Mouse (Mus musculus) embryonic facial prominence, embryonic 14.5 days (tissue): ENCODE data around the gene Cnih4. TPM values are rescaled to one million over a fixed set of nuclear protein-coding genes. Genes with fewer than 3 reads are reported as not detected.

Experiments used
- ATAC-seq: fragments of 200-750 bp; cut with Nextera tagmentation; 2 replicates; pipeline ENCODE4 v1.8.0; 2017; ENCODE audit warnings: low read depth, moderate number of reproducible peaks, moderate TSS enrichment
- DNase-seq: peaks from one replicate; pipeline ENCODE4 v3.0.0-alpha.2; 2015; ENCODE audit warnings: low spot score
- H3K27ac ChIP-seq: fragments of 300-500 bp; sonication (generic); replicated peaks from 2 replicates; pipeline ENCODE4 v1.5.1; 2014; ENCODE audit warnings: low read depth, mild to moderate bottlenecking, low read length, moderate library complexity
- H3K27me3 ChIP-seq: fragments of 300-500 bp; sonication (generic); replicated peaks from 2 replicates; pipeline ENCODE4 v1.6.1; 2014; ENCODE audit warnings: low read length; ENCODE audit not compliant: control insufficient read depth, insufficient read depth
- H3K36me3 ChIP-seq: fragments of 300-500 bp; sonication (generic); 2 replicates; pipeline ENCODE4 v1.6.1; 2014; ENCODE audit warnings: low read length, mixed read lengths; ENCODE audit not compliant: control insufficient read depth, insufficient read depth
- H3K4me1 ChIP-seq: fragments of 300-500 bp; sonication (generic); 2 replicates; pipeline ENCODE4 v1.6.1; 2014; ENCODE audit warnings: antibody characterized with exemption, low read length; ENCODE audit not compliant: control insufficient read depth, insufficient read depth
- H3K4me2 ChIP-seq: fragments of 300-500 bp; sonication (generic); 2 replicates; pipeline ENCODE4 v1.6.1; 2014; ENCODE audit warnings: low read depth, mild to moderate bottlenecking, low read length, moderate library complexity, mixed read lengths
- H3K4me3 ChIP-seq: fragments of 300-500 bp; sonication (generic); 2 replicates; pipeline ENCODE4 v1.5.1; 2014; ENCODE audit warnings: low read depth, mild to moderate bottlenecking, low read length
- H3K9ac ChIP-seq: fragments of 300-500 bp; sonication (generic); 2 replicates; pipeline ENCODE4 v1.6.1; 2014; ENCODE audit warnings: low read depth, mild to moderate bottlenecking, low read length, moderate library complexity, mixed read lengths
- H3K9me3 ChIP-seq: fragments of 300-500 bp; sonication (generic); 2 replicates; pipeline ENCODE4 v1.6.1; 2016; ENCODE audit warnings: low read length; ENCODE audit not compliant: control insufficient read depth
- WGBS: fragments of 180-500 bp; shearing (Covaris S2); extraction: QIAGEN DNeasy Blood & Tissue Kit; methylation state at CpG from one replicate; pipeline ENCODE4 v1.1.7; 2014; 5-methylcytosine and 5-hydroxymethylcytosine counted together
- polyA plus RNA-seq: library from polyadenylated mRNA; unstranded; fragments of >200 nt; fragmentation: Nextera tagmentation; extraction: Ambion mirVana; gene quantifications from 2 replicates; pipeline ENCODE4 v1.2.1, GENCODE M21; 2014

Gene Cnih4
- polyA plus RNA-seq, 1 experiment from 2014 or later = 101 TPM

- ATAC-seq (no peak), DNase-seq (no peak)
- H3K27ac ChIP-seq = no peak overlapping the region
- no peaks in the 10 kb centered on the region for H3K4me1 ChIP-seq
- H3K9ac ChIP-seq = no peak overlapping the region
- no peaks in the 10 kb centered on the region for H3K27me3 ChIP-seq
- peaks cover 65% of the 10 kb centered on the region for H3K36me3 ChIP-seq
- H3K4me3 ChIP-seq = no peak overlapping the region
- H3K9me3 ChIP-seq = no peaks in the 10 kb centered on the region
- WGBS = 76% methylated on average over 3 of the region's 3 CpGs
- H3K4me2 ChIP-seq = no peak overlapping the region
These were observed 23.9 kb downstream of the Cnih4 start for GRCm38 (mm10) chr1:181168377-181168776.

- no peaks in the 10 kb centered on the region for H3K27me3 ChIP-seq
- 80% methylated on average over 8 of the region's 8 CpGs for WGBS
- H3K4me2 ChIP-seq = no peak overlapping the region
- H3K4me3 ChIP-seq = no peak overlapping the region
- no peaks in the 10 kb centered on the region for H3K9me3 ChIP-seq
- no peak overlapping the region for H3K27ac ChIP-seq
- no peaks in the 10 kb centered on the region for H3K4me1 ChIP-seq
- H3K9ac ChIP-seq = no peak overlapping the region
- no peak for ATAC-seq
- H3K36me3 ChIP-seq = peaks cover 57% of the 10 kb centered on the region
- DNase-seq = no peak
These were observed 25.7 kb downstream of the Cnih4 start for GRCm38 (mm10) chr1:181170210-181170609.

- no peaks in the 10 kb centered on the region for H3K4me1 ChIP-seq
- H3K27me3 ChIP-seq = no peaks in the 10 kb centered on the region
- no peak overlapping the region for H3K4me2 ChIP-seq
- WGBS = 89% methylated on average over 4 of the region's 4 CpGs
- H3K4me3 ChIP-seq = no peak overlapping the region
- H3K27ac ChIP-seq = no peak overlapping the region
- no peak overlapping the region for H3K9ac ChIP-seq
- peaks cover 92% of the 10 kb centered on the region for H3K36me3 ChIP-seq
- DNase-seq (no peak), ATAC-seq (no peak)
- no peaks in the 10 kb centered on the region for H3K9me3 ChIP-seq
These were observed 44.4 kb downstream of the Cnih4 start for GRCm38 (mm10) chr1:181188925-181189324.

GRCm38 (mm10) chr1:181199446-181199845 lies 55.0 kb downstream of the Cnih4 start:
- Histone ChIP-seq H3K4me2 (no peak overlapping the region), H3K27me3 (no peaks in the 10 kb centered on the region), H3K4me3 (no peak overlapping the region), H3K27ac (no peak overlapping the region), H3K9ac (no peak overlapping the region), H3K36me3 (peaks cover 88% of the 10 kb centered on the region), H3K9me3 (no peaks in the 10 kb centered on the region), H3K4me1 (no peaks in the 10 kb centered on the region)
- no peak for ATAC-seq
- WGBS = 90% methylated on average over 4 of the region's 4 CpGs
- no peak for DNase-seq

GRCm38 (mm10) chr1:181210147-181210546 lies 65.7 kb downstream of the Cnih4 start:
- DNase-seq = no peak
- H3K27ac ChIP-seq = no peak overlapping the region; the same call in 1 of the 2 replicates
- peaks cover 14% of the 10 kb centered on the region for H3K4me1 ChIP-seq
- ATAC-seq = no peak
- H3K27me3 ChIP-seq = no peaks in the 10 kb centered on the region
- H3K9me3 ChIP-seq = no peaks in the 10 kb centered on the region
- H3K4me3 ChIP-seq = peak overlapping the region; percentile 97
- peak overlapping the region; percentile 99 for H3K9ac ChIP-seq
- peak overlapping the region; percentile 80 for H3K4me2 ChIP-seq
- 8% methylated on average over 4 of the region's 4 CpGs for WGBS
- H3K36me3 ChIP-seq = peaks cover 25% of the 10 kb centered on the region

- H3K9ac ChIP-seq = peak overlapping the region; percentile 99
- H3K27me3 ChIP-seq = no peaks in the 10 kb centered on the region
- H3K9me3 ChIP-seq = no peaks in the 10 kb centered on the region
- DNase-seq (peak; percentile 24), ATAC-seq (peak; percentile 12; the same call in 1 of the 2 replicates)
- H3K4me3 ChIP-seq = peak overlapping the region; percentile 97
- peaks cover 18% of the 10 kb centered on the region for H3K36me3 ChIP-seq
- H3K4me1 ChIP-seq = peaks cover 14% of the 10 kb centered on the region
- H3K27ac ChIP-seq = peak overlapping the region; percentile 95
- peak overlapping the region; percentile 80 for H3K4me2 ChIP-seq
- 0% methylated on average over 20 of the region's 56 CpGs for WGBS
These were observed 66.3 kb downstream of the Cnih4 start for GRCm38 (mm10) chr1:181210601-181211402.

GRCm38 (mm10) chr1:181211403-181211919 lies 67.0 kb downstream of the Cnih4 start:
- H3K27ac ChIP-seq = peak overlapping the region; percentile 95
- H3K36me3 ChIP-seq = peaks cover 15% of the 10 kb centered on the region
- ATAC-seq = peak; percentile 20
- H3K4me3 ChIP-seq = peak overlapping the region; percentile 97
- H3K9me3 ChIP-seq = no peaks in the 10 kb centered on the region
- H3K4me1 ChIP-seq = peaks cover 14% of the 10 kb centered on the region
- peak overlapping the region; percentile 80 for H3K4me2 ChIP-seq
- H3K27me3 ChIP-seq = no peaks in the 10 kb centered on the region
- 2% methylated on average over 9 of the region's 72 CpGs for WGBS
- no peak for DNase-seq
- peak overlapping the region; percentile 99 for H3K9ac ChIP-seq

GRCm38 (mm10) chr1:181211920-181212633 lies 67.6 kb downstream of the Cnih4 start, which contains the start of gene Wdr26:
Gene Wdr26, minus strand, starts transcription at chr1:181212001.
- Histone ChIP-seq H3K4me2 (peak within 1 kb of the TSS; percentile 80), H3K4me3 (peak within 1 kb of the TSS; percentile 97), H3K27ac (peak within 1 kb of the TSS; percentile 95), H3K36me3 (peaks cover 9% of the 10 kb centered on the region), H3K27me3 (no peaks in the 10 kb centered on the region), H3K9ac (peak within 1 kb of the TSS; percentile 99), H3K4me1 (peaks cover 14% of the 10 kb centered on the region), H3K9me3 (no peaks in the 10 kb centered on the region)
- 0% methylated on average over 10 of the region's 54 CpGs for WGBS
- DNase-seq (peak; percentile 96), ATAC-seq (peak; percentile 97)
